Mouse (Mus musculus) G1E (cell line): Measurements from ENCODE around the gene Syna. TPM values are rescaled to one million over a fixed set of nuclear protein-coding genes. Genes with fewer than 3 reads are reported as not detected.
A peak's percentile ranks its signal among the peaks of the same experiment; 100 is the strongest.

Source experiments
- ATAC-seq: 2 replicates; pipeline ENCODE4 v1.8.0; 2016; ENCODE audit warnings: mild to moderate bottlenecking; ENCODE audit not compliant: insufficient number of reproducible peaks, poor library complexity, low FRiP score, severe bottlenecking; ENCODE audit errors: extremely low read depth
- DNase-seq: peaks from one replicate; pipeline ENCODE4 v3.0.0; 2012; ENCODE audit warnings: low spot score
- H3K27me3 ChIP-seq: 2 replicates; pipeline ENCODE4 v1.6.1; 2012; ENCODE audit warnings: mild to moderate bottlenecking, low read length, inconsistent platforms; ENCODE audit not compliant: insufficient read depth
- H3K36me3 ChIP-seq: replicated peaks from 2 replicates; pipeline ENCODE3; 2012; ENCODE audit warnings: mild to moderate bottlenecking, inconsistent platforms
- H3K4me1 ChIP-seq: 2 replicates; pipeline ENCODE4 v1.6.1; 2012; ENCODE audit warnings: low read depth, low read length, inconsistent platforms, mixed read lengths; ENCODE audit not compliant: insufficient read depth
- H3K4me3 ChIP-seq: 2 replicates; pipeline ENCODE4 v1.5.1; 2012; ENCODE audit warnings: low read depth, mild to moderate bottlenecking, inconsistent platforms, low read length, moderate library complexity, mixed read lengths
- H3K9me3 ChIP-seq: replicated peaks from 2 replicates; pipeline ENCODE4 v1.6.1; 2012; ENCODE audit warnings: inconsistent platforms
- CTCF ChIP-seq: IDR thresholded peaks from 2 replicates; pipeline ENCODE4 v1.5.1; 2012; ENCODE audit warnings: low read depth, low read length, inconsistent platforms, mixed read lengths
- GATA1 ChIP-seq: IDR thresholded peaks from 2 replicates; pipeline ENCODE4 v1.6.1; 2012; ENCODE audit warnings: borderline replicate concordance, low read length, inconsistent platforms, mixed read lengths
- GATA2 ChIP-seq: IDR thresholded peaks from 2 replicates; pipeline ENCODE4 v1.6.1; 2012; ENCODE audit warnings: low read depth, low read length, inconsistent platforms, borderline replicate concordance
- POLR2AphosphoS5 ChIP-seq: IDR thresholded peaks from 2 replicates; pipeline ENCODE4 v1.6.1; 2012; ENCODE audit warnings: low read depth, low read length, inconsistent platforms; ENCODE audit not compliant: insufficient replicate concordance
- TAL1 ChIP-seq: conservative IDR thresholded peaks from 2 replicates; pipeline ENCODE4 v1.6.1; 2012; ENCODE audit warnings: low read depth, low read length, inconsistent platforms, mixed read lengths
- polyA plus RNA-seq: library from polyadenylated mRNA; stranded (reverse); fragments of >175 nt; gene quantifications from 2 replicates; pipeline ENCODE4 v1.2.3, GENCODE M21; 2012
- total RNA-seq, 2 experiments: library from RNA; stranded (forward) in 1 of 2; stranded (reverse) in 1 of 2; fragments of 200-1000 nt in 1 of 2; fragments of >200 nt in 1 of 2; fragmentation: Nextera tagmentation in 1 of 2; gene quantifications; 2 replicates each; pipeline ENCODE4 v1.2.3; 2014 to 2017

Gene Syna
- total and polyA plus RNA-seq, 3 experiments = 0.11 TPM; not detected in 2

GRCm38 (mm10) chr5:134592026-134592581, 32.1 kb upstream of the Syna start:
- Histone ChIP-seq H3K36me3 (peaks cover 91% of the 10 kb centered on the region), H3K4me3 (no peak overlapping the region; the same call in 1 of the 2 replicates), H3K9me3 (no peaks in the 10 kb centered on the region), H3K4me1 (peaks cover 48% of the 10 kb centered on the region), H3K27me3 (no peaks in the 10 kb centered on the region)
- ATAC-seq = no peak
- TF ChIP-seq POLR2AphosphoS5 (no peak), TAL1 (no peak), CTCF (no peak), GATA2 (no peak), GATA1 (no peak)
- DNase-seq = no peak

DNA sequence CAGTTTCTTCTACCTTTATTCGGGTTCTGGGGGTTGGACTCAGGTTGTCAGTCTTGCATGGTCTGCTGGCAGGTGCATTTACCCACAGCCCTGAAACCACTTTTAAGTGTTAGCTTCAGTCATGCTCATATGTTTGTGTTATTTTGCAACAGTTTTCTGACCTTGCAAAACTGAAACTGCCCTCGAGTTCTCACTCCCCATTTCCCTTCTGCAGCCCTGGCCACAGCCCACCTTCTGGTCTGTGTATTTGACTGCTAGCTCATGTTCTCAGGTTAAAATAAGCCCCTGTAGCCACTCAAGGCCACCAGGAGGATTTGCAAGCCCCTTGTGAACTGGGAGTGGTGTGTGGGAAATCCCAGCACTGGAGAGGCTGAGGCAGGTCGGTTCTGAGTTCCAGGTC, 29.9 kb upstream of the Syna start:
- no peak for ATAC-seq
- H3K4me1 ChIP-seq = peaks cover 62% of the 10 kb centered on the region

GRCm38 (mm10) chr5:134584798-134585197, 24.8 kb upstream of the Syna start:
- DNase-seq = peak; percentile 75
- TF ChIP-seq TAL1 = peak; percentile 46
- no peak for TF ChIP-seq CTCF
- Histone ChIP-seq H3K4me1 (peaks cover 54% of the 10 kb centered on the region), H3K27me3 (no peaks in the 10 kb centered on the region), H3K36me3 (peaks cover 41% of the 10 kb centered on the region), H3K9me3 (no peaks in the 10 kb centered on the region), H3K4me3 (peak overlapping the region; percentile 89; the same call in 1 of the 2 replicates)
- ATAC-seq = peak; percentile 64

More for the DNA sequence above, 29.9 kb upstream of the Syna start:
- H3K9me3 ChIP-seq = no peaks in the 10 kb centered on the region
- TF ChIP-seq POLR2AphosphoS5 (no peak), TAL1 (no peak), GATA1 (no peak), GATA2 (no peak), CTCF (no peak)
- no peak for DNase-seq
- H3K36me3 ChIP-seq = peaks cover 91% of the 10 kb centered on the region
- no peaks in the 10 kb centered on the region for H3K27me3 ChIP-seq
- H3K4me3 ChIP-seq = no peak overlapping the region

GRCm38 (mm10) chr5:134583884-134584213, 23.9 kb upstream of the Syna start:
- ATAC-seq (no peak), DNase-seq (peak; percentile 33)
- peaks cover 50% of the 10 kb centered on the region for H3K4me1 ChIP-seq
- H3K36me3 ChIP-seq = peaks cover 32% of the 10 kb centered on the region
- H3K27me3 ChIP-seq = no peaks in the 10 kb centered on the region
- H3K4me3 ChIP-seq = peak overlapping the region; percentile 89
- no peaks in the 10 kb centered on the region for H3K9me3 ChIP-seq
- TF ChIP-seq CTCF = no peak
- no peak for TF ChIP-seq TAL1
- no peak for TF ChIP-seq POLR2AphosphoS5
- TF ChIP-seq GATA2 = no peak
- no peak for TF ChIP-seq GATA1

- no peaks in the 10 kb centered on the region for H3K27me3 ChIP-seq
- no peak for TF ChIP-seq TAL1
- H3K4me1 ChIP-seq = peaks cover 46% of the 10 kb centered on the region
- H3K36me3 ChIP-seq = peaks cover 27% of the 10 kb centered on the region
- peak overlapping the region; percentile 89 for H3K4me3 ChIP-seq
- DNase-seq (no peak), ATAC-seq (no peak)
- no peaks in the 10 kb centered on the region for H3K9me3 ChIP-seq
Measured at GRCm38 (mm10) chr5:134583006-134583883, 23.3 kb upstream of the Syna start.

DNA sequence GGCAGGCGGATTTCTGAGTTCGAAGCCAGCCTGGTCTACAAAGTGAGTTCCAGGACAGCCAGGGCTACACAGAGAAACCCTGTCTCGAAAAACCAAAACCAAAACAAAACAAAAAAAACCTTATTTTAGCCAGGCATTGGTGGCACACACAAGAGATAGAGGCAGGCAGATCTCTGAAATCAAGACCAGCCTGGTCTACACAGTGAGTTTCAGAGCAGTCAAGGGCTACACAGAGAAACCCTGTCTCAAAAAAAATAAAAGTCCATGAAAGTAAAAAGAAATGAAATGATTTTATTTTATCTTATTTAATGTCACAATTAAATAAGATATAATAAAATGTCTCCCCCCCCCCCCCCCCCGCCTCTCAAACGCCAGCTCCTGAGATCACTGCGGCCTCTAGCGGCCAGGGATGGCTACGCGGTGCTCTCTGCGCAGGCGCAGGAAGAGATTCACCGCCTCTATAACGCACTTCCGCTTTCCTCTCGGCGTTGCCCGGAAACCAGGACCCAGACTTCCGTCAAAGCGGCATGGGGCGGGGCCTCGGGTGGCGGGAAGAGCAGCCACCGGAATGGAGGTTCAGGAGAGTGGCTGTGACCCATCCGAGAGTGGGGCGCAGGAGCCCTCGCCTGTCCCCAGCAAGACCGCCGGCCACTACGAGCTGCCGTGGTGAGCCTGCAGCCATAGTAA, 22.4 kb upstream of the Syna start:
- peak; percentile 88 for ATAC-seq
- peaks cover 44% of the 10 kb centered on the region for H3K4me1 ChIP-seq
- H3K4me3 ChIP-seq = peak overlapping the region; percentile 89
- TF ChIP-seq GATA1 = no peak
- no peak for TF ChIP-seq CTCF
- H3K9me3 ChIP-seq = no peaks in the 10 kb centered on the region
- H3K36me3 ChIP-seq = peaks cover 26% of the 10 kb centered on the region
- peak; percentile 92 for DNase-seq
- no peaks in the 10 kb centered on the region for H3K27me3 ChIP-seq
